Mouse (Mus musculus) lung, embryonic 15.5 days (tissue): Measurements from ENCODE around the gene Cfap54. TPM values are rescaled to one million over a fixed set of nuclear protein-coding genes. Genes with fewer than 3 reads are reported as not detected.

Experiments
- ATAC-seq: fragments of 200-750 bp; cut with Nextera tagmentation; 2 replicates; pipeline ENCODE4 v1.8.0; 2017; ENCODE audit warnings: moderate number of reproducible peaks, borderline replicate concordance; ENCODE audit not compliant: low FRiP score, low TSS enrichment; ENCODE audit errors: extremely low read depth
- H3K27ac ChIP-seq: fragments of 300-500 bp; sonication (generic); 2 replicates; pipeline ENCODE4 v1.5.1; 2015; ENCODE audit warnings: moderate library complexity, mild to moderate bottlenecking, inconsistent platforms
- H3K27me3 ChIP-seq: fragments of 300-500 bp; sonication (generic); 2 replicates; pipeline ENCODE4 v1.6.1; 2015; ENCODE audit warnings: inconsistent platforms
- H3K36me3 ChIP-seq: fragments of 300-500 bp; sonication (generic); 2 replicates; pipeline ENCODE4 v1.6.1; 2015; ENCODE audit warnings: inconsistent platforms
- H3K4me1 ChIP-seq: fragments of 300-500 bp; sonication (generic); 2 replicates; pipeline ENCODE4 v1.6.1; 2015; ENCODE audit warnings: inconsistent platforms
- H3K4me2 ChIP-seq: fragments of 300-500 bp; sonication (generic); 2 replicates; pipeline ENCODE4 v1.6.1; 2015; ENCODE audit warnings: inconsistent platforms, mild to moderate bottlenecking, moderate library complexity
- H3K4me3 ChIP-seq: fragments of 300-500 bp; sonication (generic); 2 replicates; pipeline ENCODE4 v1.5.1; 2015; ENCODE audit warnings: mild to moderate bottlenecking, inconsistent platforms
- H3K9ac ChIP-seq: fragments of 300-500 bp; sonication (generic); 2 replicates; pipeline ENCODE4 v1.6.1; 2015; ENCODE audit warnings: inconsistent platforms
- H3K9me3 ChIP-seq: fragments of 300-500 bp; sonication (generic); 2 replicates; pipeline ENCODE4 v1.6.1; 2016; ENCODE audit warnings: inconsistent platforms
- WGBS: fragments of 180-500 bp; shearing (Covaris S2); methylation state at CpG from one replicate; pipeline ENCODE4 v1.1.7; 2015; 5-methylcytosine and 5-hydroxymethylcytosine counted together
- polyA plus RNA-seq: library from polyadenylated mRNA; unstranded; fragments of >200 nt; fragmentation: Nextera tagmentation; extraction: Ambion mirVana; gene quantifications from 2 replicates; pipeline ENCODE4 v1.2.1, GENCODE M21; 2015

Cfap54 gene
- polyA plus RNA-seq, 1 experiment from 2014 or later = 1.5 TPM

GRCm38 (mm10) chr10:93116636-93117035 lies 35.2 kb upstream of the Cfap54 start:
- Histone ChIP-seq H3K4me1 (no peaks in the 10 kb centered on the region), H3K4me2 (no peak overlapping the region), H3K4me3 (no peak overlapping the region), H3K27me3 (no peaks in the 10 kb centered on the region), H3K36me3 (no peaks in the 10 kb centered on the region), H3K27ac (no peak overlapping the region), H3K9ac (no peak overlapping the region), H3K9me3 (no peaks in the 10 kb centered on the region)
- ATAC-seq = no peak
- WGBS = 62% methylated on average over 3 of the region's 3 CpGs

DNA sequence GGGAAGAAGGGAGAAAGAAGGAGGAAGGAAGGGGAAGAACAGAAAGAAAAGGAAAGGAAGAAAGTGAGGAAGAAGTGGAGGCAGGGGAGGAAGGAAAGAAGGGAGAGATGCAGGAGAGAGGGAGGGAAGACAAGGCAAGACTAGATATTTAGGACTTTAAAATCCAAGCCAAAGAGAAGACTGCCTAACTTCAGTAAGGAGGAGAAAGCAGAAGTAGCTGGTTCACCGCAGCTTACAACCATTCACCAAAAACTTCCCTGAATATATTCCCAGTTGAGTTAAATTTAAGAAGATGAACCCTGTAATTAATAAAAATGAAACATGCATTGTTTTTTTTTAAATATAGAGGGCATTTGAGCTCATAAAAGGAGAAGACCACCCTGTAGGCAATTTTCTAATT lies 34.3 kb upstream of the Cfap54 start:
- H3K27me3 ChIP-seq = no peaks in the 10 kb centered on the region
- H3K27ac ChIP-seq = no peak overlapping the region
- 94% methylated on average over 1 of the region's 1 CpGs for WGBS
- H3K9ac ChIP-seq = no peak overlapping the region
- H3K9me3 ChIP-seq = no peaks in the 10 kb centered on the region
- no peak overlapping the region for H3K4me2 ChIP-seq
- no peaks in the 10 kb centered on the region for H3K4me1 ChIP-seq
- no peak overlapping the region for H3K4me3 ChIP-seq
- ATAC-seq = no peak
- no peaks in the 10 kb centered on the region for H3K36me3 ChIP-seq

GRCm38 (mm10) chr10:93114782-93115181 lies 33.4 kb upstream of the Cfap54 start:
- H3K4me1 ChIP-seq = no peaks in the 10 kb centered on the region
- H3K4me2 ChIP-seq = no peak overlapping the region
- no peak overlapping the region for H3K9ac ChIP-seq
- 70% methylated on average over 1 of the region's 1 CpGs for WGBS
- no peaks in the 10 kb centered on the region for H3K36me3 ChIP-seq
- no peaks in the 10 kb centered on the region for H3K9me3 ChIP-seq
- no peak for ATAC-seq
- H3K27ac ChIP-seq = no peak overlapping the region
- H3K4me3 ChIP-seq = no peak overlapping the region
- H3K27me3 ChIP-seq = no peaks in the 10 kb centered on the region

DNA sequence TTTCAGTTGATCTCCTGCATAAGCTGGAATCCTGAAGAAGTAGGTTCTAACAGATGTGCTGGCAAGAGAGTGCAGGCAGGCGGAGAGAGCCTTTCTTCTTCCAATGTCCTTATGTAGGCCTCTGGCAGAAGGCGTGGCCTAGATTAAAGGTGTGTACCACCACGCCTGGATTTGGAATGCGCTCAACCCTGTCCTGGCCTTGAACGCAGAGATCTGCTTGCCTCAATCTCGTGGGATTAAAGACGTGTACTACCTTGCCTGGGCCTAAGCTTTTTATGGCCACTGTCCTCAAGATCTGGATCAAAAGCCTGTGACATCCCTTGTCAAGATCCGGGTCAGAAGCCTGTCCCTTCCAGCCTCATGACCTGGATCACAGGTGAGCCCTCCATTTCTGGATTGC lies 32.5 kb upstream of the Cfap54 start:
- no peak for ATAC-seq
- H3K4me3 ChIP-seq = no peak overlapping the region
- H3K4me2 ChIP-seq = no peak overlapping the region
- H3K4me1 ChIP-seq = no peaks in the 10 kb centered on the region
- no peak overlapping the region for H3K9ac ChIP-seq
- no peaks in the 10 kb centered on the region for H3K9me3 ChIP-seq
- no peaks in the 10 kb centered on the region for H3K36me3 ChIP-seq
- WGBS = 82% methylated on average over 8 of the region's 8 CpGs
- no peak overlapping the region for H3K27ac ChIP-seq
- no peaks in the 10 kb centered on the region for H3K27me3 ChIP-seq

DNA sequence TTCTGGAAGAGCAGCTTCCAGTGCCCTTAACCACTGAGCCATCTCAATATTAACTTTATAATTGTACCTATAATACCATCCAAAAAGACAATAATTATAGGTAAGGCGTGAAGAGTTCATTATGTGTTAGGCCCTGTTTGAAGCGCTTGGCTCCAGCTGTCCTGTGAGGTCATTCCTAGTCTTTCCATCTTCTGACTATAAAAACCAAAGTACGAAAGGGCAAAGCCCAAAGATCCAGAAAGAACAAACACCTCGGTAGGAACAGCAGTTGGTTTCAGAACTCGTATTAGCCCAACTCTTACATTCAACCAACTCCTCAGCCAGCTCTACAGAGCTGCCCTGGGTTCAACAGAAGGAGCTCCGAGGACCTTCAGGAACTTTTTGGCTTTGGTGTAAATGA lies 30.6 kb upstream of the Cfap54 start:
- no peaks in the 10 kb centered on the region for H3K27me3 ChIP-seq
- no peaks in the 10 kb centered on the region for H3K4me1 ChIP-seq
- no peaks in the 10 kb centered on the region for H3K9me3 ChIP-seq
- H3K36me3 ChIP-seq = no peaks in the 10 kb centered on the region
- no peak overlapping the region for H3K4me3 ChIP-seq
- no peak overlapping the region for H3K9ac ChIP-seq
- ATAC-seq = no peak
- 91% methylated on average over 6 of the region's 6 CpGs for WGBS
- no peak overlapping the region for H3K27ac ChIP-seq
- H3K4me2 ChIP-seq = no peak overlapping the region

- Histone ChIP-seq H3K9me3 (no peaks in the 10 kb centered on the region), H3K4me1 (no peaks in the 10 kb centered on the region), H3K27ac (no peak overlapping the region), H3K4me3 (no peak overlapping the region), H3K4me2 (no peak overlapping the region), H3K9ac (no peak overlapping the region), H3K36me3 (no peaks in the 10 kb centered on the region), H3K27me3 (no peaks in the 10 kb centered on the region)
- 43% methylated on average over 8 of the region's 8 CpGs for WGBS
- 0 out of 2 replicates have a peak, but pooled peaks have one; percentile 14 for ATAC-seq
Observed at GRCm38 (mm10) chr10:93111412-93111811, 30.0 kb upstream of the Cfap54 start.

- Histone ChIP-seq H3K27ac (no peak overlapping the region), H3K4me3 (no peak overlapping the region), H3K27me3 (no peaks in the 10 kb centered on the region), H3K4me2 (no peak overlapping the region), H3K9ac (no peak overlapping the region), H3K9me3 (no peaks in the 10 kb centered on the region), H3K4me1 (no peaks in the 10 kb centered on the region), H3K36me3 (no peaks in the 10 kb centered on the region)
- 86% methylated on average over 7 of the region's 7 CpGs for WGBS
- no peak for ATAC-seq
Observed at GRCm38 (mm10) chr10:93105358-93105757, 23.9 kb upstream of the Cfap54 start.

- Histone ChIP-seq H3K27me3 (no peaks in the 10 kb centered on the region), H3K4me1 (no peaks in the 10 kb centered on the region), H3K4me2 (no peak overlapping the region), H3K9me3 (no peaks in the 10 kb centered on the region), H3K9ac (no peak overlapping the region), H3K4me3 (no peak overlapping the region), H3K27ac (no peak overlapping the region), H3K36me3 (no peaks in the 10 kb centered on the region)
- ATAC-seq = no peak
- 45% methylated on average over 6 of the region's 6 CpGs for WGBS
Observed at GRCm38 (mm10) chr10:93104357-93104756, 22.9 kb upstream of the Cfap54 start.

DNA sequence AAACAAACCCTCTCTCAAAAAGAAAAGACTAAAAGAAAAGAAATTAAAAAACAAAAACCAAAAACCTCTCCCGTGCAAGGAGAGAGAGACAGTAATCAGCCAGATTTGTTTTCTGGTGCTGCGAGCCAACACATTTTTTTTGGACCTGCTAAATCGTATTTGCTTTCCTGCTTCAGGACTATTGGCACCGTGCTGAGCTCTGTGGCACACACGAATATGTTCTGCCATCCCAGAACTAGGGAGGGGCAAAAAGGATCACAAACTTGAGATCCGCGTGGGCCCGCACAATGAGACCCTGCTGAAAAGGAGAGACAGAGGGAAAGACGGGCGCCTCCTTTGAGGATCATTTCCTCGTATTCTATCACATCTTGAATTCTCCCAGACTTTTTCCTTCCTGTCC lies 22.3 kb upstream of the Cfap54 start:
- H3K9me3 ChIP-seq = no peaks in the 10 kb centered on the region
- no peaks in the 10 kb centered on the region for H3K4me1 ChIP-seq
- 65% methylated on average over 11 of the region's 11 CpGs for WGBS
- H3K4me3 ChIP-seq = no peak overlapping the region
- no peak for ATAC-seq
- H3K36me3 ChIP-seq = no peaks in the 10 kb centered on the region
- no peak overlapping the region for H3K27ac ChIP-seq
- no peaks in the 10 kb centered on the region for H3K27me3 ChIP-seq
- no peak overlapping the region for H3K4me2 ChIP-seq
- no peak overlapping the region for H3K9ac ChIP-seq

DNA sequence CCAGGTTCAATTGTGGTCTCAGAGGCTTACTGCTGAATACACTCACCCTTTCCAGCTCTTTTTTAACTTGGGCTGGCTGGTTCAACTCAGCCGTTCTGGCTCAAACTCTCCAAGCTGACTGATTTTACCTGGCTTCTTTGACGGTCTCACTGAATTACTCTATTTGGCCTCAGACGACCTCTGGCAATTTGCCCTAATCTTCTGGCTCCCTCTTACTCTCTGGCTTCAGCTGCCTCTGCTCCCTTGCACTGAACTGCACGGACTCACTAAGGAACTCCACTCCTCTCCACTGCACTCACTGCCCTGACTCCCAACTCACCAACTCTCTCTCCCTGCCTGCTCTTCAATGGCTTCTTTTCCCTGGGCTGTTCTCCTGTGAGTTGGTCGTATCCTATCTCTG lies 20.9 kb upstream of the Cfap54 start:
- Histone ChIP-seq H3K4me3 (no peak overlapping the region), H3K4me2 (no peak overlapping the region), H3K9ac (no peak overlapping the region), H3K27ac (no peak overlapping the region), H3K36me3 (no peaks in the 10 kb centered on the region), H3K9me3 (no peaks in the 10 kb centered on the region), H3K4me1 (no peaks in the 10 kb centered on the region), H3K27me3 (no peaks in the 10 kb centered on the region)
- ATAC-seq = no peak
- WGBS = 48% methylated on average over 5 of the region's 5 CpGs

DNA sequence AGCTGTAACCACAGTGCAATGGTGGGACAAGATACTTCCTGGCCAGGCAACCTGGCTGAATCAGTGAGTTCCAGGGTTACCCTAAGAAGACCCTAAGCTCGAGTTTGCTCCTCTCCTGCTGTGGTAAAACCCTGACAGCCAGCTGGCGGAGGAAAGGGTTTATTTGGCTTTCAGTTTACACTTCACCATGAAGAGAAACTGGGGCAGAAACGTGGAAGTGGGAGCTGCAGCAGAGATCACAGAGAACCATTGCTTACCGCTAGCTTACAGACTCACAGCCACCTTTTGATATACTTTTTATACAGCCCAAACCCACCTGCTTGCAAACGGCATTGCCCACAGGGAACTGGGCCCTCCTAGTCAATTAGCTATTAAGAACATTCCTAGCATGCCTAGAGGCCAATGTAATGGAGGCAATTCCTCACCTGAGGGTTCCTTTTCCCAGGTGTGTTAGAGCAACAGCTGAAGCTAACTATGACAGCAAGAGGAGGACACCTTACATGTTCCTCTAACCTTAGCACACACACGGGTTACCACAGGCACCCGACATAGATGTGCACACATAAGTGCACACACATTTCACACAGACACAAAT lies 16.9 kb upstream of the Cfap54 start:
- no peak overlapping the region for H3K9ac ChIP-seq
- ATAC-seq = peak; percentile 42; the same call in 1 of the 2 replicates
- H3K27ac ChIP-seq = peak overlapping the region; percentile 50
- 49% methylated on average over 7 of the region's 7 CpGs for WGBS
- no peak overlapping the region for H3K4me2 ChIP-seq
- H3K9me3 ChIP-seq = no peaks in the 10 kb centered on the region
- H3K27me3 ChIP-seq = no peaks in the 10 kb centered on the region
- H3K4me1 ChIP-seq = no peaks in the 10 kb centered on the region
- H3K36me3 ChIP-seq = no peaks in the 10 kb centered on the region
- H3K4me3 ChIP-seq = no peak overlapping the region

GRCm38 (mm10) chr10:93097439-93097838 lies 16.0 kb upstream of the Cfap54 start:
- 82% methylated on average over 7 of the region's 7 CpGs for WGBS
- no peak overlapping the region for H3K9ac ChIP-seq
- H3K4me1 ChIP-seq = no peaks in the 10 kb centered on the region
- H3K27ac ChIP-seq = no peak overlapping the region
- no peak overlapping the region for H3K4me2 ChIP-seq
- no peak for ATAC-seq
- H3K4me3 ChIP-seq = no peak overlapping the region
- H3K36me3 ChIP-seq = no peaks in the 10 kb centered on the region
- no peaks in the 10 kb centered on the region for H3K9me3 ChIP-seq
- H3K27me3 ChIP-seq = no peaks in the 10 kb centered on the region

DNA sequence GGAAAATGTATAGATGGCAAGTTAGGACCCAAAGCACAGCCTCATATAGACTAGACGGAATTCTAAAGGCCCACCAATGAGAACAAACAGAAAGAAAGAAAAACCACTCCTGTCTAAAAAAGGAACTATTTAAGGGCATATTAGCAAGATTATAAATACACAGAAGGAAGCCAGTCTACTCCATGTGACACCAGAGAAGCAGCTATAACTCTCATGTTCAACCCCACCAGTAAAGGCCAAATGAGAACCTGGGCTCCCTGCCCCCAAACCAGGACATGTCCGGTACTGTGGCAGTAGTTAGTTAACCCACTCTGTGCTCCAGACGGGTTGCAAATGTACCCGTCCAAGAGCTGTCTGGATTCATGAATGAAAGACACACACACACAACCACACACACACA lies 14.4 kb upstream of the Cfap54 start:
- Histone ChIP-seq H3K4me3 (no peak overlapping the region), H3K4me2 (no peak overlapping the region), H3K9me3 (no peaks in the 10 kb centered on the region), H3K27ac (no peak overlapping the region), H3K9ac (no peak overlapping the region), H3K4me1 (no peaks in the 10 kb centered on the region), H3K27me3 (no peaks in the 10 kb centered on the region), H3K36me3 (no peaks in the 10 kb centered on the region)
- no peak for ATAC-seq
- WGBS = 69% methylated on average over 4 of the region's 4 CpGs
